Mouse (Mus musculus) kidney, adult 8-10 months (tissue): ENCODE results near the gene Hist1h3d.
"Not testable (repeated sequence)": the region's sequence is repeated elsewhere in the genome, so short reads cannot be mapped to it uniquely, and the experiment has no call there.

Experiments used
- DNase-seq, 2 experiments: peaks; one replicate each; pipeline ENCODE4 v3.0.0; 2022

Hist1h3d gene

GRCm38 (mm10) chr13:23571022-23571503 lies 4.5 kb upstream of the Hist1h3d start, which contains the start of the genes Hist1h2ae and Hist1h2bg:
Hist1h2ae (minus strand) TSS chr13:23571220.
Hist1h2bg (plus strand) TSS chr13:23571396.
- peak; percentile 26 to 75 for DNase-seq

GRCm38 (mm10) chr13:23571504-23572217 lies 3.9 kb upstream of the Hist1h3d start:
- DNase-seq: not testable (repeated sequence)

GRCm38 (mm10) chr13:23572218-23573033 lies 3.1 kb upstream of the Hist1h3d start:
- DNase-seq: no peak

- DNase-seq: not testable (repeated sequence)
Measured at GRCm38 (mm10) chr13:23573034-23573897, 2.3 kb upstream of the Hist1h3d start.

GRCm38 (mm10) chr13:23573898-23574524 lies 1.6 kb upstream of the Hist1h3d start, which contains the start of the genes Hist1h2bf and Hist1h2ad:
Hist1h2bf (minus strand) TSS chr13:23574196.
Hist1h2ad (plus strand) TSS chr13:23574381.
- peak; percentile 68 to 71 for DNase-seq

- not testable (repeated sequence) for DNase-seq
Measured at GRCm38 (mm10) chr13:23574546-23575170, 905 bp upstream of the Hist1h3d start.

- DNase-seq: not testable (repeated sequence)
Measured at GRCm38 (mm10) chr13:23575864-23576313, 326 bp downstream of the Hist1h3d start.

- DNase-seq: no peak
Measured at GRCm38 (mm10) chr13:23576351-23576881, 853 bp downstream of the Hist1h3d start.

- DNase-seq: no peak
Measured at GRCm38 (mm10) chr13:23576906-23577639, 1.5 kb downstream of the Hist1h3d start.

- no peak for DNase-seq
Measured at GRCm38 (mm10) chr13:23577835-23578234, 2.3 kb downstream of the Hist1h3d start.

GRCm38 (mm10) chr13:23581408-23582218 lies 6.0 kb downstream of the Hist1h3d start, which contains the start of gene Hist1h4d:
Hist1h4d (plus strand) TSS chr13:23581598.
- peak; percentile 95 to 96 for DNase-seq

- no peak for DNase-seq
Measured at GRCm38 (mm10) chr13:23582219-23583056, 6.9 kb downstream of the Hist1h3d start.

- no peak for DNase-seq
Measured at GRCm38 (mm10) chr13:23583387-23584068, 8.0 kb downstream of the Hist1h3d start.

- DNase-seq: no peak
Measured at GRCm38 (mm10) chr13:23584331-23584730, 8.8 kb downstream of the Hist1h3d start.

GRCm38 (mm10) chr13:23585029-23585441 lies 9.5 kb downstream of the Hist1h3d start:
- DNase-seq: peak; percentile 54 to 60

- DNase-seq: peak; percentile 46 to 79
Measured at GRCm38 (mm10) chr13:23585442-23586098, 10.0 kb downstream of the Hist1h3d start.
